Mouse (Mus musculus) ES-Bruce4 (cell line): ENCODE measurements around the gene Gm49325.

ENCODE experiments used
- CTCF ChIP-seq: IDR thresholded peaks from one replicate; pipeline ENCODE4 v1.8.1; 2011; ENCODE audit warnings: low read depth, low read length
- POLR2A ChIP-seq: IDR thresholded peaks from one replicate; pipeline ENCODE4 v1.8.1; 2011; ENCODE audit warnings: low read length; ENCODE audit not compliant: insufficient read depth

GRCm38 (mm10) chr10:77587091-77587775, 18.8 kb upstream of the Gm49325 start:
- no peak for TF ChIP-seq CTCF
- no peak for TF ChIP-seq POLR2A
